Mouse (Mus musculus): ENCODE measurements around the gene Wsb1. TPM values are rescaled to one million over a fixed set of nuclear protein-coding genes. Genes with fewer than 3 reads are reported as not detected.

Gene Wsb1
- polyA plus RNA-seq, 1 experiment: 8.8 TPM

DNA sequence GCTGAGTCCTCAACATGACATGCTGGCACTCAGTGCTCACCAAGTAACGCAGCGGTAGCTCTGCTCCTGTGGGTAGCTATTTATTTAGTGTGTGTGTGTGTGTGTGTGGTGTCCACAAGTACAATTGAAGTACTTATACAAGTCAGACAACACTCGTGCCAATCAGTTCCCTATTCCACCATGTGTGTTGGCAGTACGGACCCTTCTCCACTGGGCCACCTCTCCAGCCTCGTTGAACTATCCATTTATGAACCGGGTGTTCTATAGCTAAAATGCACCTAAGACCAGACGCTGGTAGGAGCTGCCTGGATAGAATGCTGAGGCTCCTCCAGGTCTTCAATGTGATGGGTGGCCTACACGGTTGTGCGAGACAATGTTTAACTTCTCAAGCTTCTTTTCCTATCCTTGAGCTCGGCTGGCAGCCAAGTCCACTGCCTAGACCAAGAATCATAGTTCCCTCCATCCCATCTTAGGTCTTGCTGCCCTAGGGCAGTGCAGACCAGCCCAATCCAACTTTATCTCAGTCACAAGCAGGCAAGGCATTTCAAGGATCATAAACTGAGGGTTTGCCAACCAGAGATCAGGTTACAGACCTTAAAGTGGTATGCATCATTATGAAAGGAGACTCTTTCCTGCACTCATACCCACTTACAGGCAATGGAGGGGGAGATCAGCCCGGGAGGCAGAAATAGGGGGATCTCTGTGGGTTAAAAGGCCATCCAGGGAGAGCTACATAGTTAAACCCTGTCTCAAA is 16.6 kb downstream of the Wsb1 start:
- no peak overlapping the region for H3K27ac ChIP-seq (replicated peaks; ENCODE audit: low read depth, low read length)
- H3K4me3 ChIP-seq (ENCODE audit: insufficient read depth, low read depth, low read length): no peak overlapping the region
- no peaks in the 10 kb centered on the region for H3K4me1 ChIP-seq (ENCODE audit: control insufficient read depth, insufficient read depth, insufficient read length, low read length)

- H3K4me3 ChIP-seq (ENCODE audit: insufficient read depth, low read depth, low read length): no peak overlapping the region
- H3K4me1 ChIP-seq (ENCODE audit: control insufficient read depth, insufficient read depth, insufficient read length, low read length): no peaks in the 10 kb centered on the region
- H3K27ac ChIP-seq (replicated peaks; ENCODE audit: low read depth, low read length): no peak overlapping the region
These were observed 24.3 kb downstream of the Wsb1 start for GRCm38 (mm10) chr11:79230251-79230570.

GRCm38 (mm10) chr11:79229561-79230250 is 24.8 kb downstream of the Wsb1 start:
- H3K27ac ChIP-seq (replicated peaks; ENCODE audit: low read depth, low read length): no peak overlapping the region

DNA sequence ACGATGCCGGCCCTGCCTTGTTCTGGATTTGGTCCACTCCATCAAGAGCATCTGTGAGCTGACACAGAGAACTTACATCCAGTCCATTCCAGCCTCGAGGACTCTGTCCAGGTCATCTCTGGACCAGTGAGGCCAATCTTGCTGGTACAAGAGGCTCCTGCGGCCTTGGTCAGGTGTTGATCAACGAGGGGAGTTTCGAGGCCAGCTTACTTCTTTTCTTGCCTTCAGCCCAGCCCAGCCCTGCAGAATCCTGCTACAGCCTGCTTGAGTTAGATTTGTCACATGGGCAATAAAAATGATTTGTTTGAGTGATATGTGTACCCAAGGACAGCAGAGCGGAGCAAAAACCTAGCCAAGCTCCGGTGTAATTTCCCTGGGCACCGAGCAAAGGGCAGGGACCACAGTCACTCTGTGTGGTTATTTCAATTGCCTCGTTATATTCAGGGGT is 25.4 kb downstream of the Wsb1 start:
- H3K4me3 ChIP-seq (ENCODE audit: insufficient read depth, low read depth, low read length): no peak overlapping the region
- H3K4me1 ChIP-seq (ENCODE audit: control insufficient read depth, insufficient read depth, insufficient read length, low read length): no peaks in the 10 kb centered on the region
- no peak overlapping the region for H3K27ac ChIP-seq (replicated peaks; ENCODE audit: low read depth, low read length)

More at GRCm38 (mm10) chr11:79229561-79230250, 24.8 kb downstream of the Wsb1 start:
- Histone ChIP-seq H3K4me1 (ENCODE audit: control insufficient read depth, insufficient read depth, insufficient read length, low read length) (no peaks in the 10 kb centered on the region), H3K4me3 (ENCODE audit: insufficient read depth, low read depth, low read length) (no peak overlapping the region)

DNA sequence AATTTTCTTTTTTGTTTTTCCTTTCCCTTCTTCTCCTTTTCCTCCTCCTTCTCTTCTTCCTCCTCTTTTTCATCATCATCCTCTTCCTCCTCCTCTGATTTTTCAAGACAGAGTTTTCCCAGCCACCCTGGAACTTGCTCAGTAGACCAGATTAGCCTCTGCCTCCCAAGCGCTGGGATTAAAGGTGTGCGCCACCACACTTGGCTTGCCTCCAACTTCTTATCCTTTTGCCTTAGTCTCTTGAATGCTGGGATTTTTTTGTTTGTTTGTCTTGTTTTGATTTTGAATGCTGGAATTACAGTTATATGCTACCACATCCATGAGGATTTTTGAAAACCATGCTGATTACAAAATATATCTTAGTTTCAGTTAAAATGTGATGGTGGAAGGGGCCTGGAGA is 26.4 kb downstream of the Wsb1 start:
- no peaks in the 10 kb centered on the region for H3K4me1 ChIP-seq (ENCODE audit: control insufficient read depth, insufficient read depth, insufficient read length, low read length)
- no peak overlapping the region for H3K27ac ChIP-seq (replicated peaks; ENCODE audit: low read depth, low read length)
- H3K4me3 ChIP-seq (ENCODE audit: insufficient read depth, low read depth, low read length): no peak overlapping the region

DNA sequence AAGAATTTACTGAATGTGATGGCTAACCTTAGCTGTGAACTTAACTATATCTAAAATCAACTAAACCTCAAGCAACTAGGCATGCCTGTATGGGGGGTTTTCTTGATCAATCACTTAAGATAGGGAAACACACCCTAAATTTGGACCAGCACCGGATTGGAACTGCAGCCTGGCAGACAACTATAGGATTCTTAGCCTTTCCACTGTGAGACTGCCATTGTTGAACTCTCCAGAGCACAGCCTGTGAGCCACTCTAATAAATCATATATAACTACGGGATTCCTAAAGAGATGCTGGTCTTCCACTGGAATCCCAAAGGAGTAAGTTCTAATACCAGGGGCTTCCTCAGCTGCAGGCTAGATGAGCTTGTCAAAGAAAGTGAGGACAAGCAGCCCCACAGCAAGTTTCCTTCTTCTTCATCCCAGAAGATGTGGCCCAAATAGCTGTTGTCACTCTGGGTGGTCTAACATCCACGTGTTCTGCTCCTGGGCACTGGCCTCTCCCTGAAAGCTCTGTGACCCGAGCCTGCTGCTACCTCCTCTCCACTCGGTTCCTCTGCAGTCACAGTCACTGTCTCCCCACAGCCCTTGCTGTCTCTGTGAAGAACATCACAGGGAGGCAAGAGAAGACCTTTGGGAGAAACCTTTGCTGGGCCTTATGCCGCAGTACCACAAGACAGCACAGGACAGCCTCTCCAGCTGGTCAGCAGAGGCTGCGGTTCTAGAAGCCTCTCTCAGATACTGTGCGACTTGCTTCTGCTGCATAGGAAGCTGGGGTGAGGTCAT is 28.9 kb downstream of the Wsb1 start:
- Histone ChIP-seq H3K27ac (replicated peaks; ENCODE audit: low read depth, low read length) (no peak overlapping the region), H3K4me1 (ENCODE audit: control insufficient read depth, insufficient read depth, insufficient read length, low read length) (no peaks in the 10 kb centered on the region), H3K4me3 (ENCODE audit: insufficient read depth, low read depth, low read length) (no peak overlapping the region)

- peak overlapping the region; percentile 43 for H3K4me3 ChIP-seq (ENCODE audit: insufficient read depth, low read depth, low read length)
- H3K4me1 ChIP-seq (ENCODE audit: control insufficient read depth, insufficient read depth, insufficient read length, low read length): no peaks in the 10 kb centered on the region
- H3K27ac ChIP-seq (replicated peaks; ENCODE audit: low read depth, low read length): peak overlapping the region; percentile 79
These were observed 29.8 kb downstream of the Wsb1 start for GRCm38 (mm10) chr11:79224562-79225280.

DNA sequence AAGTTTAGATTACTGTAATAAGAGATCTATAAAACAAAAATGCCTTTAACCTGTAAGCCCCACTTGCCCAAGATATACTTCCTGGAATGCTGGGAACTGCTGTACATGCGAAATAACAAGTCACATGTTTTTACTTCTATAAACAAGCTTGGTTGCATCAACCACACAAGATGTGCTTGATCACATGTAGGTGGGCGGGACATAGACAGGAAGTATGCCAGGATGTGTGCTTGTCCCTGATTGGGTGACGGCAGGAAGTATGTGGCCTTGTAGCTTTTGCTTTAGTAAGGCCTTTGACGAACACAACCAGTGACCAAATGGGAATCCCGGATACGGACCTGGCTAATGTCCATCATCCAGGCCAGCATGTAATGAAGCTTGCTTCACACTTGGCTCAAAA is 31.1 kb downstream of the Wsb1 start:
- Histone ChIP-seq H3K4me1 (ENCODE audit: control insufficient read depth, insufficient read depth, insufficient read length, low read length) (no peaks in the 10 kb centered on the region), H3K4me3 (ENCODE audit: insufficient read depth, low read depth, low read length) (no peak overlapping the region), H3K27ac (replicated peaks; ENCODE audit: low read depth, low read length) (no peak overlapping the region)

GRCm38 (mm10) chr11:79222661-79223060 is 31.8 kb downstream of the Wsb1 start:
- no peak overlapping the region for H3K4me3 ChIP-seq (ENCODE audit: insufficient read depth, low read depth, low read length)
- no peaks in the 10 kb centered on the region for H3K4me1 ChIP-seq (ENCODE audit: control insufficient read depth, insufficient read depth, insufficient read length, low read length)
- no peak overlapping the region for H3K27ac ChIP-seq (replicated peaks; ENCODE audit: low read depth, low read length)

DNA sequence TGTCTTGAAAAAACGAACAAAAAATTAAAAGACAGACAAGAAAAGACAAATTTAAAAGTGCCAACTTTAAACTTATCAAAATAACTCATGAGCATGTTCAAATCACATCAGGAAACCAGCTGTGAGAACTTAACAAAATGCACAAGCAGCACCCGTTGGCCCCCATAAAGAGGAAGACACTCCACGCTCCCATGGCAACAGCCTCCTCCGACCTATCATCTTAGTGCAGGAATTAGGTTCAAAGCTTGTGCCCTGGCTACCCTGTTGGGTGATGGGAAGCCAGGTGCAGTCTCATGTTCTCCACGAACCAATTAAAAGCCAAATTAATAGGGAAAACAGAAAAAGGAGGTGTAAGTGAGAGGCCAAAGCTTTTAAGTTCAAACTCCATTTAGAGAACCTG is 32.8 kb downstream of the Wsb1 start:
- H3K27ac ChIP-seq (replicated peaks; ENCODE audit: low read depth, low read length): no peak overlapping the region
- no peaks in the 10 kb centered on the region for H3K4me1 ChIP-seq (ENCODE audit: control insufficient read depth, insufficient read depth, insufficient read length, low read length)
- H3K4me3 ChIP-seq (ENCODE audit: insufficient read depth, low read depth, low read length): no peak overlapping the region

DNA sequence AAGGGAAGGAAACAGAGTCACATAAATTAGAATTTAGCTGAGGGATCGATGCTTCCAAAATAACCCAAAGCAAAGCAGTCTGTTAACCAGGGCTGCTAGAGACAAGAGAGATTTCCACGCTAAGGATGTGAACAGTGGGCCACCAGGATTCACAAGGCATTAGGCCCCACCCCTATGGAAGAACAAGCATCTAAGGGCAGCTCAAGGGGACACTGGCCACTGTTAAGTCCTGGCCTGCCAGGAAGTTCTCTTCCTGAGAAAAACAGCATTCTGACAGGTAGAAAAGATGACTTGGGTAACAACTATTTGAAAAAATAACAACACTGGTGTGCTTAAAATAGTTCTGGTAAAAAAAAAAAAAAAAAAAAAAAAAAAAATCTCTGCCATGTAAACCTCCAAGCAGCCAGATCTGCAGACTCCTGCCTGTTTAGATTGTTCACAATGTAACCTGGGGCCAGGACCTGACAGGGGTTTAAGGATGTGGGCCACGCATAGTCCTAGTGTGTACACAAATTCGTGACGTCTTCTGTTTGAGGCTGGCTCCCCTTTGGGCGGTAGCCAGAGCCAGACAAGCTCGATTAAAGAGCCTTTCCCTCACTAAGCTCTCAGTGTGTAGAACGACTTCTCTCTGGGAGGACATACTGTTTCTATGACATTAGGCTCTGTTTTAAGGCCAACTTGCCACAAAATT is 35.4 kb downstream of the Wsb1 start:
- no peak overlapping the region for H3K4me3 ChIP-seq (ENCODE audit: insufficient read depth, low read depth, low read length)
- H3K27ac ChIP-seq (replicated peaks; ENCODE audit: low read depth, low read length): no peak overlapping the region
- peaks cover 9% of the 10 kb centered on the region; the same call in 1 of the 2 replicates for H3K4me1 ChIP-seq (ENCODE audit: control insufficient read depth, insufficient read depth, insufficient read length, low read length)

- Histone ChIP-seq H3K27ac (replicated peaks; ENCODE audit: low read depth, low read length) (no peak overlapping the region), H3K4me1 (ENCODE audit: control insufficient read depth, insufficient read depth, insufficient read length, low read length) (peaks cover 15% of the 10 kb centered on the region; the same call in 1 of the 2 replicates), H3K4me3 (ENCODE audit: insufficient read depth, low read depth, low read length) (no peak overlapping the region)
These were observed 36.4 kb downstream of the Wsb1 start for GRCm38 (mm10) chr11:79218061-79218460.

DNA sequence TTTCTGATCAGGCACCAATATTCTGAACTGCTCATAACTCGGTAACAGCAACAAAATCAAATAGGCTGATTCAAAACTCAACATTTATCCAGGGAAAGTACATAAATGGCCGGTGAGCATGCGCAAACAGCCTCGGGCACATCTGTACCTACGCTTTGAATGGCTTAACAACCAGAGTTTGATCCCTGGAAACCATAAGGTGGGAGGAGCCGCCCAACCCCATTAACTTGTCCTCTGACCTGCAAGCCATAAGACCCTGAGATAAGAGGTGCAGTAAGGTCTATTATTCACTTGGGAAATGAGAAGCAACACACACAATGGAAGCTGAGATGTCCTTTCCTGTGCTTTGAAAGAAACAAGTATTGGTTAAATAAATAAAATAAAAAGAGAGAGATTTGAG is 37.3 kb downstream of the Wsb1 start:
- Histone ChIP-seq H3K4me3 (ENCODE audit: insufficient read depth, low read depth, low read length) (no peak overlapping the region), H3K4me1 (ENCODE audit: control insufficient read depth, insufficient read depth, insufficient read length, low read length) (peaks cover 15% of the 10 kb centered on the region; the same call in 1 of the 2 replicates), H3K27ac (replicated peaks; ENCODE audit: low read depth, low read length) (no peak overlapping the region)

DNA sequence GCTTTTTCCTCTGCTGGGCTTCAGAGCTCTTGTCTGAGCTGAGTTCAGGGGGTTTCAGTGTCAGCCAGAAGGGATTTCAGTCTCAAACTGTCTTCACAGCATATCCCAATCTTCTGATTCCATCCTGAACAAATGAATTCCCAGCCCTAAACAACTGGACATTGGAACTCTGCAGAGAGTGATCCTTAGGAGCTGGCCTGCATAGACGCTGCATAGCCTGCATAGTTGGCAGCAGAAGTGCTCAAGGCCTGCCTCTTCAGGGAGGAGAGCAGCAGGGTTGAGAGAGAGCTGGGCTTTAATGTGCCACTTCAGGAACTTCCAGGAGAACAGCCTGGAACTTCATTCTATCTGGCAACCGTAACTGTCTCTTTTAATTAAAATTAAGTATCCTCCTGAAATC is 38.9 kb downstream of the Wsb1 start:
- Histone ChIP-seq H3K4me3 (ENCODE audit: insufficient read depth, low read depth, low read length) (no peak overlapping the region), H3K4me1 (ENCODE audit: control insufficient read depth, insufficient read depth, insufficient read length, low read length) (peaks cover 15% of the 10 kb centered on the region; the same call in 1 of the 2 replicates), H3K27ac (replicated peaks; ENCODE audit: low read depth, low read length) (0 out of 2 replicates have a peak overlapping the region, but pooled peaks have one; percentile 10)

Measured in brown adipose tissue, adult 24 weeks (tissue).